In the genomic region with DNA sequence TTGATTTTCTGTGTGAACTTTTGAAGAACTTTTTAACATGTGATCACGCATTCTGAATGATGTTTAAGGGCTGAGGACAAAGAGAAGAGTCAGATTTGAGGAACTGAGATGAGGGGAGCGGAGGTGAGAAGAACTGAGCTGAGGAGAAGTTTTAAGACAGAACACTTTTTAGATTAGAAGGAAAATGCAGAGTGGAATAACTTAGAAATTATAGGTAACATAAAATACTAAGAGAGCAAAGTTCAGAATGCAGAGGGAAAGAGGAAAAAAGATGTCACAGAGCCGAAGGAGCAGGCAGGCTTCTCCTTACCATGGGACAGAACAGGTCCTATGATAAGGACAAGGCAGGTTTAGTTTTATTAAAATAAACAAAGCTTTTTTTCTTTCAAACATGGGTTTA, we compare ENCODE assay signal across 18 mouse cellular contexts.
DNase-seq lines count a peak whose midpoint lies in the region.
"Had no signal": no experiment of that assay in that cellular context is flagged by ENCODE, and none has a peak within 500 bp of the region (broad histone marks: within the 10 kb centered on the region; RNA-seq: fewer than 3 reads in every experiment).

No protein-coding gene starts in this region.

- peak; percentile 68 for DNase-seq in 3T3-L1 (ENCODE audit: low read depth, low spot score)
- DNase-seq in adipocyte (ENCODE audit: low spot score), result peak; percentile 72
- DNase-seq in forelimb bud, embryonic 11.5 days (ENCODE audit: low read depth, low spot score), result peak; percentile 7
- no peak for DNase-seq in gastrocnemius, postnatal 4 days (ENCODE audit: low spot score in 2 of 2)
- no peak for DNase-seq in right cerebral cortex, postnatal 14 days
- no peak for DNase-seq in layer of hippocampus, postnatal 25 days (ENCODE audit: extremely low spot score in 1 of 2, low spot score in 1 of 2)
- DNase-seq: adrenal gland, adult 2 months; adrenal gland, adult 8-10 months; adrenal gland, postnatal 10 days; adrenal gland, postnatal 14 days; adrenal gland, postnatal 25 days; adrenal gland, postnatal 36 days; B cell, adult 2 months; cerebellum, adult 11 months; cerebellum, adult 11-12 months; cerebellum, adult 18-20 months; cerebellum, adult 2 months; cerebellum, adult 8-10 months had no signal

Comparison
In these comparisons a context has a peak if more than half of its experiments do, and no peak if none do; other contexts are left out.
1. DNase-seq: peak in 3T3-L1 (single experiment), adipocyte (single experiment) and forelimb bud, embryonic 11.5 days (single experiment); none in gastrocnemius, postnatal 4 days (0 of 2), right cerebral cortex, postnatal 14 days (single experiment) and layer of hippocampus, postnatal 25 days (0 of 2).